Comparison of ENCODE assay signal across 10 mouse cellular contexts in genomic region chrX:11591391-11592187, GRCm38 (mm10).
DNase-seq lines count a peak whose midpoint lies in the region; ATAC-seq and TF ChIP-seq lines count a peak whose summit lies in the region.
"Had no signal": no experiment of that assay in that cellular context is flagged by ENCODE, and none has a peak within 500 bp of the region (broad histone marks: within the 10 kb centered on the region; RNA-seq: fewer than 3 reads in every experiment).

No protein-coding gene starts in this region.

- H3K9ac ChIP-seq in heart, embryonic 12.5 days: no peak overlapping the region
- no peak overlapping the region for H3K9ac ChIP-seq in liver, adult 2 months (ENCODE audit: low read depth, low read length)
- no peak overlapping the region for H3K9ac ChIP-seq in liver, embryonic 12.5 days
- no peak overlapping the region for H3K9ac ChIP-seq in embryonic facial prominence, embryonic 11.5 days (replicated peaks; ENCODE audit: low read length)
- no peak overlapping the region for H3K9ac ChIP-seq in midbrain, embryonic 14.5 days (replicated peaks; ENCODE audit: low read length)
- H3K9ac ChIP-seq: liver, embryonic 13.5 days had no signal

- no peaks in the 10 kb centered on the region for H3K79me2 ChIP-seq in liver, adult 2 months (ENCODE audit: control insufficient read depth, insufficient read depth, low read length)

- H3K27me3 ChIP-seq in heart, embryonic 12.5 days (replicated peaks): peaks cover 38% of the 10 kb centered on the region
- H3K27me3 ChIP-seq in liver, adult 2 months (ENCODE audit: control insufficient read depth, insufficient read depth, low read length): no peaks in the 10 kb centered on the region
- peaks cover 30% of the 10 kb centered on the region for H3K27me3 ChIP-seq in liver, embryonic 12.5 days (replicated peaks)
- no peaks in the 10 kb centered on the region for H3K27me3 ChIP-seq in embryonic facial prominence, embryonic 11.5 days (ENCODE audit: control insufficient read depth, insufficient read depth, low read length)
- no peaks in the 10 kb centered on the region for H3K27me3 ChIP-seq in midbrain, embryonic 14.5 days (ENCODE audit: control insufficient read depth, insufficient read depth, low read length)

- H3K27ac ChIP-seq in heart, embryonic 12.5 days (ENCODE audit: poor library complexity, severe bottlenecking): no peak overlapping the region
- H3K27ac ChIP-seq in liver, adult 2 months (replicated peaks; ENCODE audit: insufficient read depth, low read depth, low read length): no peak overlapping the region
- no peak overlapping the region for H3K27ac ChIP-seq in liver, embryonic 12.5 days
- no peak overlapping the region for H3K27ac ChIP-seq in embryonic facial prominence, embryonic 11.5 days (replicated peaks; ENCODE audit: low read depth, low read length)
- H3K27ac ChIP-seq in midbrain, embryonic 14.5 days (replicated peaks; ENCODE audit: low read depth, low read length): no peak overlapping the region
- H3K27ac ChIP-seq: liver, embryonic 13.5 days had no signal

- H3K4me1 ChIP-seq in heart, embryonic 12.5 days (replicated peaks): peaks cover 10% of the 10 kb centered on the region; the same call in 1 of the 2 replicates
- H3K4me1 ChIP-seq in liver, adult 2 months (ENCODE audit: control insufficient read depth, insufficient read depth, low read length): peaks cover 3% of the 10 kb centered on the region; the same call in 1 of the 2 replicates
- no peaks in the 10 kb centered on the region for H3K4me1 ChIP-seq in liver, embryonic 12.5 days
- no peaks in the 10 kb centered on the region; the same call in 1 of the 2 replicates for H3K4me1 ChIP-seq in embryonic facial prominence, embryonic 11.5 days (ENCODE audit: control insufficient read depth, insufficient read depth, low read length)
- peaks cover 5% of the 10 kb centered on the region; the same call in 1 of the 2 replicates for H3K4me1 ChIP-seq in midbrain, embryonic 14.5 days (ENCODE audit: control insufficient read depth, insufficient read depth, low read length)
- H3K4me1 ChIP-seq: liver, embryonic 13.5 days had no signal

- no peaks in the 10 kb centered on the region for H3K36me3 ChIP-seq in heart, embryonic 12.5 days
- H3K36me3 ChIP-seq in liver, adult 2 months (ENCODE audit: control insufficient read depth, insufficient read depth, low read length): no peaks in the 10 kb centered on the region
- H3K36me3 ChIP-seq in liver, embryonic 12.5 days: no peaks in the 10 kb centered on the region
- H3K36me3 ChIP-seq in embryonic facial prominence, embryonic 11.5 days (replicated peaks; ENCODE audit: control insufficient read depth, insufficient read depth, low read depth, low read length): no peaks in the 10 kb centered on the region
- H3K36me3 ChIP-seq in midbrain, embryonic 14.5 days (ENCODE audit: control insufficient read depth, insufficient read depth, low read length): no peaks in the 10 kb centered on the region
- H3K36me3 ChIP-seq: liver, embryonic 13.5 days had no signal

- TF ChIP-seq POLR2A in liver, adult 2 months (IDR thresholded peaks at IDR 0.05; ENCODE audit: extremely low read depth, insufficient read depth, low read length): no peak

- 0 out of 2 replicates have a peak, but pooled peaks cover 3% of the 10 kb centered on the region for H3K9me3 ChIP-seq in heart, embryonic 12.5 days (replicated peaks)
- H3K9me3 ChIP-seq in liver, embryonic 12.5 days (replicated peaks): no peaks in the 10 kb centered on the region
- H3K9me3 ChIP-seq in embryonic facial prominence, embryonic 11.5 days (replicated peaks; ENCODE audit: control insufficient read depth, low read length): no peaks in the 10 kb centered on the region
- no peaks in the 10 kb centered on the region for H3K9me3 ChIP-seq in midbrain, embryonic 14.5 days (ENCODE audit: control insufficient read depth, low read length)
- H3K9me3 ChIP-seq: liver, embryonic 13.5 days had no signal

- peak; percentile 17; the same call in 1 of the 2 replicates for TF ChIP-seq CTCF in liver, adult 2 months (IDR thresholded peaks at IDR 0.05; ENCODE audit: low read depth, low read length)

- no peak for ATAC-seq in heart, embryonic 12.5 days (ENCODE audit: insufficient number of reproducible peaks, low FRiP score)
- no peak for ATAC-seq in liver, embryonic 12.5 days
- peak; percentile 67; the same call in 1 of the 2 replicates for ATAC-seq in embryonic facial prominence, embryonic 11.5 days (replicated peaks; ENCODE audit: insufficient number of reproducible peaks, low FRiP score, low TSS enrichment, low read depth)
- no peak for ATAC-seq in midbrain, embryonic 14.5 days (ENCODE audit: low FRiP score, low TSS enrichment)
- ATAC-seq in megakaryocyte progenitor cell, adult 5-6 weeks (replicated peaks; ENCODE audit: poor library complexity): no peak

- peak; percentile 3 to 9 for DNase-seq in heart, adult 18-20 months
- no peak for DNase-seq in liver, adult 2 months (ENCODE audit: extremely low read depth, low read depth, low spot score)
- DNase-seq in embryonic facial prominence, embryonic 11.5 days (ENCODE audit: low spot score): peak; percentile 79
- DNase-seq in midbrain, embryonic 14.5 days: peak; percentile 14
- no peak for DNase-seq in ovary, postnatal 36 days (ENCODE audit: low spot score)
- DNase-seq: adrenal gland, postnatal 36 days; liver, embryonic 13.5 days had no signal

- no peak overlapping the region for H3K4me2 ChIP-seq in heart, embryonic 12.5 days
- no peak overlapping the region for H3K4me2 ChIP-seq in liver, embryonic 12.5 days
- H3K4me2 ChIP-seq in embryonic facial prominence, embryonic 11.5 days (ENCODE audit: low read depth, low read length): no peak overlapping the region
- no peak overlapping the region for H3K4me2 ChIP-seq in midbrain, embryonic 14.5 days (ENCODE audit: low read length)
- H3K4me2 ChIP-seq: liver, embryonic 13.5 days had no signal

- 30% methylated on average over 10 of the region's 10 CpGs for WGBS in heart, embryonic 12.5 days
- 36% methylated on average over 10 of the region's 10 CpGs for WGBS in liver, adult 2 months
- WGBS in liver, embryonic 12.5 days (ENCODE audit: insufficient replicate concordance): 37% methylated on average over 10 of the region's 10 CpGs
- WGBS in embryonic facial prominence, embryonic 11.5 days: 20% methylated on average over 10 of the region's 10 CpGs
- WGBS in midbrain, embryonic 14.5 days: 33% methylated on average over 10 of the region's 10 CpGs

- no peak overlapping the region for H3K4me3 ChIP-seq in heart, embryonic 12.5 days
- H3K4me3 ChIP-seq in liver, adult 2 months (ENCODE audit: insufficient read depth, low read depth, low read length): no peak overlapping the region
- no peak overlapping the region for H3K4me3 ChIP-seq in liver, embryonic 12.5 days
- H3K4me3 ChIP-seq in embryonic facial prominence, embryonic 11.5 days (ENCODE audit: low read depth, low read length): no peak overlapping the region
- no peak overlapping the region for H3K4me3 ChIP-seq in midbrain, embryonic 14.5 days (replicated peaks; ENCODE audit: low read depth, low read length)
- H3K4me3 ChIP-seq: liver, embryonic 13.5 days had no signal

Comparison
In these comparisons a context has a peak if more than half of its experiments do, and no peak if none do; other contexts are left out.
1. DNase-seq: peak in heart, adult 18-20 months (2 of 2), embryonic facial prominence, embryonic 11.5 days (single experiment) and midbrain, embryonic 14.5 days (single experiment); none in liver, adult 2 months (single experiment) and ovary, postnatal 36 days (single experiment).